Mouse (Mus musculus) T-helper 17 cell (primary cell): ENCODE measurements around the gene Exoc4.

Experiments used
- in situ Hi-C, 2 experiments: fragments of 300-600 bp; cut with MboI, MseI; formaldehyde crosslinking; loops; 1 replicate in 1 of 2; 2 replicates in 1 of 2; pipeline ENCODE4 v1.15.1; 2025; ENCODE audit warnings: high pct_unique_total_duplicates in 2 of 2

Exoc4 gene

DNA sequence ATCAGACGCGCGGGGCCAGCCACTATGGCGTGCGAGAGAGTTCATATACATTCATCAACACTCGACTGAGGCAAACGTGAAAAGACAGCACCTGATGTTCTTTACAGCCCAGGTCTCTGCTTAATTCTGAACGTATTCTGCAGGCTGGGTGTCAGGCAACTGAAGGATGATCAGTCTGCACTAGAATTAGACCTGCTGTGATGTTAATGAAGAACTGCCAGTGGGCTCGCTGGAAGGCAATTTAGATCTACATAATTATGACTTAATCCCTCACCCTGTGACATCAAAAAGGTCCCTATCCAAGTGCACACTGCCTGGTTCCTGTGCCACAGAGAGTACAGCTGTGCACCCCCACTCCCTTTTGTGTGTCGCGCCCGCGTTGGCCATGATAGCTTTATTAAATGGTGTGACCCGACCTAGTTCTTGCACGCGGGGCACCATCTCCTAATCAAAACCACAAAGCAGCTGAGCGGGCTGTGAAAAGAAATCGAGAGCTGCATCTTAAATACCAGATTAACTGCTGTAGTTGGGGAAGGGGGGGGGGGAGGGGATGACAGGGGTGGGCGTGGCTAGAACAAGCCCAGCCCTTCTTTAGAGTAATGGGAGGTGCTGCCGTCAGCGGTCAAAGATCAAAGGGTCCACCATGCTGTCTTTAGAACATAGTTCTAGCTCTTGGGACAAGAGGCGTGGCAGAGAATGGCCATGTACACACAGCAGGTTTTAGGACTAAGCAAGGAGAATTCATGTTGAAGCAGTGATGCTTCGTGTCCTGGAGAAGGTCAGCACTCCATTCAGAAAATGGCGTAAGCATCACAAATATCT is 743.5 kb downstream of the Exoc4 start:
- in situ Hi-C loops, result no loop called here

DNA sequence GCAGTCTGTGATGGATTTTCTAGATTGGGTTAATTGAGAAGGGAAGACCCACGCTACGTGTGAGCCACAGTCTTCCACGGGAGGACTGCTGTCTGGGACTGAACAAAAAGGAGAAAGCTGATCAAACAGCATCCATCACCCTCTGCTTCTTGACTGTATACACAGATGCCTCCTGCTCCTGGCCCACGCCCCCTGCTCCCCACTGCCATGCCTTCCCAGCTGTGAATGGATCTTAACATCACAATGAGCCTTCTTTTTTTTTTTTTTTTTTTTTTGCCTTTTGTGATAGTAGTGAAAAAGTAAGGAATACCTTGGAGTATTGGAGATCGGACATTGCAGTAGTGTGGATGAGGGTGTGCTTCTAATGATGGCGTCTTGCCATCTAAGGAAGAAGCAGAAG is 745.0 kb downstream of the Exoc4 start:
- in situ Hi-C loops, result no loop called here

DNA sequence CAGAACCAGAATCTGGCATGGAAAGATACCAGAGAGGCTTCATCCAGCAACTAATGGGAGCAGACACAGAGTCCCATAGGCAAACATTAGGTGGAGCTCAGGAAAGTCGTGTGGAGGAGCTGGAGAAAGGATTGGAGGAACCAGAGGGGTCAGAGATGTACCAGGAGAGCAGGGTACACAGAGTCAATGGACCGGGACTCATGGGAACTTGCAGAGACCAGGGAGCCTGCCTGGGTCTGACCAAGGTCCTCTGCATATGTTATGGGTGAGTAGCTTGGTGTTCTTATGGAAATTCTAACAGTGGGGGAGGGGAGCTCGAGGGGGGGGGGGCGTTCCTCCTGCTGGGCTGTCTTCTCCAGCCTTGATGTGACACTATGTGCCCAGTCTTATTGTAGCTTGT is 749.7 kb downstream of the Exoc4 start:
- in situ Hi-C loops, result no loop called here

DNA sequence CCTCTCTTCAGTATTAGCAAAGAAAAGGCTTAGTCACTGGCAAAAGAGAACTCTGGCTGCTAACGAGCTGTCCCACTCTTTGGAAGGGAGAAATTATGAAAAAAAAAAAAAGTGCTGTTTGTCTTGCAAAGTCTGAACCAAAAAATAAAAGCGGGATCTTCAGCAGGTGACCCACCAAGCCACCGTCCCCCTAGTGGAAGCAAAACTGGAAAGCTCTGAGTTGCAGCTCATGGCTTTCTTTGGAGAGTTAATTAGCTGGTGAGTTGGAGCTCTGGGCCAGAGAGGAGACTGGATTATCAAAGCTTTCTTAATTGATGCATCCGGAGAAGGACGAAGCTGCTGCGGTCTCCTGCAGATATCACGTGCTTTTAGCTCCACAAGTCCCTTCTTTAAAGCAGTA is 750.6 kb downstream of the Exoc4 start:
- in situ Hi-C loops, result no loop called here

DNA sequence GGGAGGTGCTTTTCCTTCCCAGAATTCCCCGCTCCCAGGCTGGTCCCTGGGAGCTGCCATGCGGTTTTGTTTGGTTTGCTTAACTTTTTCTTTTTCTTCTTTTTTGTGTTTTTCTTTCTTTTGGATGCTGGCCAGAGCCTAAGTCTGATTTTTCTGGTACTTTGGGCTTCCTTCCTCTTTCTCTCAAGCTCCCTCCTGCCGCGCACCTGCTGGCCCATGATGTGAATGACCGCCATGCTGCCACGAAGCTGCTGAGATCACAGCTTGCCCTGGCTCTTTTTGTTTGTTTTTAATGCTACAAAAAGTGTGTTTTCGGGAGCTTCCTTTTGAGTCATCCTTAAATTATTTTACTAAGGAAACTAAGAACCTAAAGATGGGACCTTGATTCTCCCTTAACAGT is 751.8 kb downstream of the Exoc4 start:
- in situ Hi-C loops, result loop anchor here in 1 of 2 experiments (10.0 kb wide), 1 partner anchor 1836 kb away; no protein-coding TSS in a partner anchor

DNA sequence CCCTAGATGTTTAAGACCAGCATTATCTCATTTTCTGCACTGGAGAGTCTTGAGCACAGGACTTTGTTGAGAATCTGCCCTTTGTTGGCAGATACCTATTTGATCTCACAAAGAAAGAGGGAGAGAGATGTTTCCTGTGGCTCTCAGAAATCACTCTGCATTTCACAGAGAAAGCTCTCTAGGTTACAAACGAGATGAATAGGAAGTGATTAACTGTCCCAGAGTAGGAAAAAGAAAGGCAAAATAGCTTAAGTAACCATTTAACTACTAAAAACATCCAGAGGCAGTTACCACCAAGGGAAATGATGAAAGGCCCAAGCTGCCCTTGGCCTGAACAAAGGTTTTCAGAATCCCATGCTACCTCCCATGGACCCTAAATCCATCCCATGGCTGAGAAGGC is 754.1 kb downstream of the Exoc4 start:
- in situ Hi-C loops, result loop anchor here in 1 of 2 experiments (10.0 kb wide), 1 partner anchor 1838 kb away; no protein-coding TSS in a partner anchor

DNA sequence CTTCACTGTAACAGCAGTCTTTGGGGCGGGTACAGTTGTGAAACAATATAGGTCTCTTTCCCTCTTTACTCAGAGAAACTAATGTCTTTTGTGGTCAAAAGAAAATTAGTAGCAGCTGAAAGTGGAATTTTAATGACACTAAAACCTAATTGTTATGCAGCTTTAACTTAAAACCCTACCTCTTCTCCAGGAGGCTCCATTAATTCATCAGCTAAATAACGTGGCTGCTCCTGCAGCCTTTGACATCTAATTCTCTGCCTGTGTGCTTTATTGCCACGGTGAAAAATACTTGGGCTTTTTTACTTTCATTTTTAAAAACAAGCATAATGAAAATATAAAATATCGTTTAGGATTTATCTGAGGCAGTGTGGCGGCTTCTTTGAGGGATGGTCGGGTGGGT is 764.6 kb downstream of the Exoc4 start:
- in situ Hi-C loops, result no loop called here
